ENCODE assay signal across 35 mouse cellular contexts in the genomic region with DNA sequence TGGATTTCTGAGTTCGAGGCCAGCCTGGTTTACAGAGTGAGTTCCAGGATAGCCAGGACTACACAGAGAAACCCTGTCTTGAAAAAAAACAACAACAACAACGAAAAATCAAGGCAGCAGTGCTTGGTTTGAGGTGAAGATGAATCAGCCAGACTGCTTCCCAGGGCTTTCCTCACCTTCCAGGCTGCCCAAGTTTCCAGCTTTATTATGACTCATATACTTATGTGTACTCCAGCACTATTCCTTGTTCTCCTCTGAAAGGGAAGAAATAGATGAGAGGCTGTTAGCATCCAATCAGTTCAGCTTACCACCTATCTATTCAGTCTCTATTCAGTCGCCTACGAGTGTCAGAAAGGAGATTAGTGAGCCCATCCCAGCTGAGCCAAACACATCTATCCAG. TPM values are rescaled to one million over a fixed set of nuclear protein-coding genes. Genes with fewer than 3 reads are reported as not detected.
"Had no signal": no experiment of that assay in that cellular context is flagged by ENCODE, and none has a peak within 500 bp of the region (broad histone marks: within the 10 kb centered on the region; RNA-seq: fewer than 3 reads in every experiment).

No protein-coding gene starts in this region.

- H3K36me3 ChIP-seq: heart, embryonic 13.5 days; heart, embryonic 15.5 days; hindbrain, embryonic 10.5 days; hindbrain, embryonic 12.5 days; intestine, embryonic 15.5 days; kidney, embryonic 15.5 days had no signal

- DNase-seq: heart, postnatal 10 days; heart, postnatal 14 days; heart, postnatal 36 days; heart, postnatal 4 days; kidney, adult 11 months; kidney, adult 18-20 months; kidney, adult 2 months; kidney, adult 8-10 months; kidney, adult 9 months; kidney, postnatal 10 days; kidney, postnatal 14 days; kidney, postnatal 25 days; kidney, postnatal 36 days; kidney, postnatal 4 days; layer of hippocampus, adult 9-11 months; layer of hippocampus, postnatal 36 days had no signal

- H3K4me3 ChIP-seq: heart, embryonic 13.5 days; heart, embryonic 15.5 days; hindbrain, embryonic 10.5 days; hindbrain, embryonic 12.5 days; hindbrain, embryonic 13.5 days; hindbrain, embryonic 15.5 days; intestine, embryonic 15.5 days; kidney, embryonic 15.5 days; layer of hippocampus, adult 2 months; left cerebral cortex, adult 2 months had no signal

- H3K9me3 ChIP-seq: heart, embryonic 13.5 days; heart, embryonic 15.5 days; hindbrain, embryonic 10.5 days; hindbrain, embryonic 12.5 days; hindbrain, embryonic 13.5 days; hindbrain, embryonic 15.5 days; intestine, embryonic 15.5 days; kidney, embryonic 15.5 days had no signal

- H3K4me1 ChIP-seq: heart, embryonic 13.5 days; heart, embryonic 15.5 days; hindbrain, embryonic 10.5 days; hindbrain, embryonic 12.5 days; hindbrain, embryonic 15.5 days; intestine, embryonic 15.5 days; kidney, embryonic 15.5 days had no signal

- H3K9ac ChIP-seq: heart, embryonic 13.5 days; heart, embryonic 15.5 days; hindbrain, embryonic 12.5 days; hindbrain, embryonic 13.5 days; hindbrain, embryonic 14.5 days; hindbrain, embryonic 15.5 days; intestine, embryonic 15.5 days; kidney, embryonic 15.5 days had no signal

- H3K27me3 ChIP-seq: heart, embryonic 13.5 days; heart, embryonic 15.5 days; hindbrain, embryonic 12.5 days; hindbrain, embryonic 13.5 days; hindbrain, embryonic 15.5 days; intestine, embryonic 15.5 days; kidney, embryonic 15.5 days had no signal

- H3K27ac ChIP-seq: heart, embryonic 13.5 days; heart, embryonic 15.5 days; hindbrain, embryonic 10.5 days; hindbrain, embryonic 12.5 days; hindbrain, embryonic 13.5 days; hindbrain, embryonic 14.5 days; hindbrain, embryonic 15.5 days; hindbrain, postnatal 0 days; intestine, embryonic 15.5 days; kidney, embryonic 15.5 days; kidney, postnatal 0 days; layer of hippocampus, adult 2 months; left cerebral cortex, adult 2 months had no signal

- ATAC-seq: hindbrain, embryonic 16.5 days; hindbrain, postnatal 0 days; inflammation-experienced regulatory T-cells, adult 6 months; intestine, embryonic 15.5 days; intestine, embryonic 16.5 days; intestine, postnatal 0 days had no signal

- H3K4me2 ChIP-seq: heart, embryonic 13.5 days; heart, embryonic 15.5 days; hindbrain, embryonic 12.5 days; hindbrain, embryonic 13.5 days; hindbrain, embryonic 14.5 days; hindbrain, embryonic 15.5 days; intestine, embryonic 15.5 days; kidney, embryonic 15.5 days had no signal

RNA-seq across cellular contexts. Expression of gene Vstm2b, which starts 24.7 kb away (rescaled TPM):
- total RNA-seq: heart, postnatal 25 days; hematopoietic stem cell, adult 5-6 weeks had no signal
- polyA plus RNA-seq: inflammation-experienced regulatory T-cells, adult 6 months had no signal
